Mouse (Mus musculus) lung, adult 18-20 months (tissue): ENCODE data around the gene Eif4g1.
"Not testable (repeated sequence)": the region's sequence is repeated elsewhere in the genome, so short reads cannot be mapped to it uniquely, and the experiment has no call there.

Source experiments
- DNase-seq, 2 experiments: peaks; one replicate each; pipeline ENCODE4 v3.0.0; 2022; ENCODE audit warnings: mixed read lengths in 2 of 2

Gene Eif4g1

GRCm38 (mm10) chr16:20668013-20668412 lies at the start of gene Eif4g1:
Eif4g1 (plus strand) TSS chr16:20668313.
- DNase-seq = not testable (repeated sequence)

- DNase-seq = no peak
Observed at GRCm38 (mm10) chr16:20619541-20620398, 48.3 kb upstream of the Eif4g1 start.

DNA sequence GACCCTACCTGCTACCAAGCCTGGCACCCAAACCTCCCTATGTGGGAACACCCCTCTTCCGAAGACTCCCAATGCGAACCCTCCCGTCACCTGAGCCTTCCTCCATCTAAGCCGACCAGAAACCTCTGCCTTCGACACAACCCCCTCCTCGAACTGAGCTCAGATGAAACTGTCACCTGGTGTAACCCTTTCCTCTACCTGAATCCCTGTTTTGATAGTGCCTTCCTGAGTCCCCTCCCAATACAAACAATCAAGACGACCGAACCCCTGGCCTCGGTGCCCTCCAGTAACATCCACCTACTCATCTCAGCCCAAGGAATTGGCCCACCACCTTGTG lies 47.7 kb upstream of the Eif4g1 start:
- no peak for DNase-seq

- no peak for DNase-seq
Observed at GRCm38 (mm10) chr16:20620751-20621190, 47.3 kb upstream of the Eif4g1 start.

DNA sequence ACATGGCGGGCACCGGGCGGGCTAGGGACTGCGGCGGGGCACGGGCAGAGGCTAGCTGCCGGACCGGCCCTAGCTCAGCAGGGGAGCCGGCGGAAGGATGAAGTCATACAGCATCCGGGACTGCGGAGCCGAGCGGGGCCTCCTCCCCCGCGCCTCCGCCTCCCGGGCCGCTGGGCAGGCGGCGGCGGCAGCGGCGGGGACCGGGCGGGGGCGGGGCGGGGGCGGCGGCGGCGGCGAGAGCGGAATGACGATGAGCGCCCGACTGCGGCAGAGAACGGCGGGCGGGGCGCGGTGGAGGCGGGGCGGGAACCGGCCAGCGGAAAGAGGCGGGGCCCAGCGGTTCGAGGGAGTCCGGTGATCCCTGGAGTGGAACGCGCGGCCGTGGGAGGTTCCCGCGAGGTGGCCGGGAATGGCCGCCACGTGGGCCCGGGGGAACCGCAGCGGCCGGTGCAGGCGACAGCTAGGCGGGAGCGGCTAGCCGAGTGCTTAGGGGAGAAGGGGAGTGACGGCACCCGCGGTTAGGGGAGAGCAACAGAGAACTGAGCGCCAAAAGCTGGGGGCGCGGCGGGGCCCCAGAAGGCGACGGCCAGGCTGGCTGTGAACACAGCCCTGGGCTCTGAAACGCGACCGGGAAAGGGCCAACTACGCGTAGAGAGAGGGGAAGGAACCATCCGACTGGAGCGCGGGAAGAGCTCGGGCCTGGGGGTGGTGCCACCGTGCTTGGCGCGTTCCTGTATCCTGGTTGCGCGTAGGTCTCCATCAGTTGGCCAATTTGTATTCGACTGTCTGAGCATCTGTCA lies 46.7 kb upstream of the Eif4g1 start, which contains the start of gene Camk2n2:
Camk2n2 (minus strand) TSS at position 97 of the 800 bp plus-strand sequence.
- DNase-seq = peak; percentile 76 to 82

DNA sequence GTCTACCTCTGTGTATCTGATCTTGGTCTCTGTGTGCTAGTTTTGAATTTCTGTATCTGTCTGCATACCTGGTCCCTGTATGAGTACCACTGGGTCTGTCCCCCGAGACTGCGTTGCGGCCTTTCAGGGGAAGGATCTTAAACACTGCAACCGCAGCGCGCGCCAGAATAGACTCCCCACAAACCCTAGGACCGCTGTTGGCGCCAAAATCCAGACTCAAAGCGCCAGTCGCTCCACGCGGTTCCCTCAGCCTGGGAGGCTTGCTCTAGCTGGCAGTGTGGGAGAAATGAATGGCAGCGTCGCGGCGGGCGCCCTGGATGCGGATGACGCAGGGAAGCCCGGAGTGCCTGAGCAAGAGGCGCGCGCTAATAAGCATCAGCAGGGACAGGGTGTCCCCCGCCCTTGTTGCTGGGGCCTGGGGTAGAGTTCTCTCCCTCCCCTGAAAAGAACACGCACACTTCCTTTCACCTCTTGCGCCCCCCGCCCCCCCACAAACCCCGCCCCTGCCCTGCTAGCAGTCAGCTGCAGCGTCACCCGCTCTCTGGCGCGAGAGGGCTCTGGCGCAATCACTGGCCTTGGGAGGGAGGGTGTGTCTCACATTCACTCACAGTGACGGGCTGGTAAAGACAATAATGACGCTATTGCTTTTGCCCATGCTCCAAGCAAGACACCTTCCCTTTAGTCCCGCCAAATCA lies 46.0 kb upstream of the Eif4g1 start:
- DNase-seq = peak; percentile 79 to 85

- DNase-seq = no peak
Observed at GRCm38 (mm10) chr16:20623211-20623610, 44.9 kb upstream of the Eif4g1 start.

DNA sequence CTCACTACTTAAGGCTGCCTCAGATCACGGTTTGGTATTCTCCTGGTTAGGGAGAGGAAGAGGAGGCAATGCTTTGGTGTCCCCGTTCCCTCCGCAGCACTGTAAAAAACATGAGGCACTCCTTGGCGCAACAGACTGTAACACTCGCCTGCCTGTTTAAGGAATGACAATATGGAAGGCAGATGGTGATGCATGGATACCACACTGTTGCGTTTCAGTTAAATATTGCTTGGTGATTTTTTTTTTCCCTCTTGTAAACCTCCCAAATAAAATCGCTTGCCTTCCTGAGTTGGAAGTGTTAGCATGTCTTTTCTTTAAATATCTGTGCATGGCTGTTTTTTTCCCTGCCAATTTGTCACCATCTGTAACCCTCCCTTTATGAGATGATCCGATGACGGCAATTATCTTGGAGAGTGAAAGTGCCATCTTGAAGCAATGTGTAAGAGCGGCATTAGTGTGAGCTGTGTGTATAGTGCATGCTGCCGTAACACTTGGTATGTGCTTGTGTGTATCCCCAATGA lies 39.2 kb upstream of the Eif4g1 start:
- no peak for DNase-seq

- DNase-seq = no peak
Observed at GRCm38 (mm10) chr16:20629731-20630634, 38.1 kb upstream of the Eif4g1 start, which contains the start of gene Ece2. Ece2 (plus strand) TSS chr16:20629828.

GRCm38 (mm10) chr16:20637410-20637809 lies 30.7 kb upstream of the Eif4g1 start:
- no peak for DNase-seq

GRCm38 (mm10) chr16:20638367-20638766 lies 29.7 kb upstream of the Eif4g1 start:
- no peak for DNase-seq

GRCm38 (mm10) chr16:20642161-20642560 lies 26.0 kb upstream of the Eif4g1 start:
- DNase-seq = peak; percentile 53 to 70

DNA sequence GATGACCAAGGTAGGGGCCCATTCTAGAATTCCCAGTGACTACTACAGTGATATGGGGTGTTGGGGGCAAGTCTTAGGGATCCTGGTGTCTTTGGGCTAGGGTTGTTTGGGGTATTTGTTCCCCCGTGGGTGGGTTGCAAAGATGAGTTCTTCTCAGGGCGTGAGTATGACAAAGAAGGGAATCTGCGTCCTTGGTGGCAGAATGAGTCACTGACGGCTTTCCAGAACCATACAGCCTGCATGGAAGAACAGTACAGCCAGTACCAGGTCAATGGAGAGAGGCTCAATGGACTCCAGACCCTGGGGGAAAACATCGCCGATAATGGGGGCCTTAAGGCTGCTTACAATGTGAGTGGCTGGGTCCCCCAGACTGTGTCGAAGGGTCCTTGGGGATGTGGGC lies 24.2 kb upstream of the Eif4g1 start:
- DNase-seq = no peak

DNA sequence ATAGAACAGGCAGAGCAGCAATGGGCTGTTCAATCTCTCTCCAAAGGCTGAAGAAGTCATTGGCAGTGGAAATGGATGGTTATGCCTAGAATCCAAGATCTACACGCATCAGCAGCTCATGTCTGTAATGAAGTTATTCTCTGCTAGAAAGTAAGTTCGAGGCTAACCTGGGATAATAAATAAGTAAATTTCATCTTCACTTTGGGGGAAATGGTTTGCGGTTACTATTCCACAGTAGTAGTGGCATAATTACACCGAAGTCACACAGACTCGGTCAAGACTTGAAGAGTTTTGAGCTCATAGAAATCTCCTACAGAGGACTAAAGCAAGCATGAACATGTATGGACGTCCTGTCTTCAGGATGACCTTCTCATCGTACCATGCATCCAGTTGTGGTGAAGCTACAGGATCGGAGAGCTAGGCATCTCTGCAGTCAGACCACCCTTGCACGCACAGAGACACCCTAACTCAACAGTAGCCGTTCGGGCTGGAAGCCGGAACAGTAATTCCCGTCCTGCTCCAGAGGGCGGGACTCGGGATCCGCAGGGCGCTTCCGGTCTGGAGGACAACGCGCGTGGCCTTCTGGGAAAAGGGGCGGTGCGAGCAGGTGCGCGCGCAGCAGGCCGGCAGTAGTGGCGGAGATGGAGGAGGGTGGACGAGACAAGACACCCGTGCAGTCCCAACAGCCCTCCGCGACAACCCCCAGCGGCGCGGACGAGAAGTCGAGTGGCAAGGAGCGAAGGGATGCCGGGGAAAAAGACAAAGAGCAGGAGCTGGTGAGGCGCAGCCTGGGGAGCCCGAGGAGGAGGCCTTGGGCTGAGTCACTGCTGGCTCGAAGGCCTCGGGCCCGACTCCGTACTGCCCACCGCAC lies 16.8 kb upstream of the Eif4g1 start, which contains the start of gene Psmd2:
Psmd2 (plus strand) TSS at position 577 of the 871 bp plus-strand sequence.
- DNase-seq = peak; percentile 95 to 97

GRCm38 (mm10) chr16:20651947-20652310 lies 16.2 kb upstream of the Eif4g1 start:
- DNase-seq = no peak

DNA sequence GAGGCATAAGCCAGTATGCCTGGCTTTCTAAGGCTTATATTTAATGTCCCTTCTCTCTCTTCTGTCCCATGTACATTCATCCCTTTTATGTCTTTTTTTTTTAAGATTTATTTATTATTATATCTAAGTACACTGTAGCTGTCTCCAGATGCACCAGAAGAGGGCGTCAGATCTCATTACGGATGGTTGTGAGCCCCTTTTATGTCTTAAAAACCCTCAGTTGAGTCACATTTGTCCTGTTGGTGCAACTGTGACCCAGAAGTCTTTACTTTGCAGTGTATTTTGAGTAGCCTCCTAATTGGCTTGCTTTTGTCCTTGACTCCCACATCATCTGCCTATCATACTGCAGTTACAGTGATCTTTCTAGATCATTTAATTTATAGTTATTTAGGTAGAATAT lies 14.8 kb upstream of the Eif4g1 start:
- DNase-seq = no peak

GRCm38 (mm10) chr16:20657661-20658060 lies 10.5 kb upstream of the Eif4g1 start:
- no peak for DNase-seq

DNA sequence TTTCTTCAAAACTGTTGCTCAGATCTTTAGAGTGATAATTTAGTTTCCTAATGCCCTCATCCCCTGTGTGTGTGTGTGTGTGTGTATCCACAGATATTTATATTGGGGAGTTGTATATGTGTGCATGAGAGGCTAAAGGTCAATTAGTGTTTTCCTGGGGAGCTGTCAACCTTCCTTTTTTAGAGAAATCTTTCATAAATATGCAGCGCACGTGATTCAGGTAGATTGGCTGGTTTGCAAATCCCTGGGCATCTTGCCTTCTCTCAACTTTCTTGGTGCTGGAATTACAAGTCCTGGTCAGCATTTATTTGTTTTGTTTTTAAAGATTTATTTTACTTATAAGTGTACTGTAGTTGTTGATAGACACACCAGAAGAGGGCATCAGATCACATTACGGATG lies 2.2 kb downstream of the Eif4g1 start:
- no peak for DNase-seq

GRCm38 (mm10) chr16:20671886-20672285 lies 3.8 kb downstream of the Eif4g1 start:
- DNase-seq = no peak

DNA sequence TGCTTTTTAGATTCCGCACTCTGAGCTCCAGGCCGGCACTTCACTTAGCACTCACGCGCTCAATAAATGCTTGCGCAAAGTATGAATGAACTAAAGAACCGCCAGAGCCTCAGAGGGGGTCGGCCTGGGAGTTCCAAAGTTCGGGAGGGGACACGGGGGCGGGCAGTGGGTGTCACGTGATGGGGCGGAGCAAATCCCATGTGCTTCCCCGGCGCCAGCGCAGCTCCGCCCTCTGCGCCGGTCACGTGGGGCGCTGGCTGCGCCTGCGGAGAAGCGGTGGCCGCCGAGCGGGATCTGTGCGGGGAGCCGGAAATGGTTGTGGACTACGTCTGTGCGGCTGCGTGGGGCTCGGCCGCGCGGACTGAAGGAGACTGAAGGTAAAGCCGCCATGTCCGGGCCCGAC lies 4.4 kb downstream of the Eif4g1 start:
- peak; percentile 96 to 97 for DNase-seq
